Mouse (Mus musculus) midbrain, embryonic 12.5 days (tissue): Measurements from ENCODE around the gene Gm13290. TPM values are rescaled to one million over a fixed set of nuclear protein-coding genes. Genes with fewer than 3 reads are reported as not detected.
"Not testable (repeated sequence)": the region's sequence is repeated elsewhere in the genome, so short reads cannot be mapped to it uniquely, and the experiment has no call there.

Experiments used
- ATAC-seq: fragments of 200-750 bp; cut with Nextera tagmentation; 2 replicates; pipeline ENCODE4 v1.8.0; 2017; ENCODE audit warnings: low read depth, moderate TSS enrichment, moderate library complexity; ENCODE audit not compliant: low FRiP score
- H3K27ac ChIP-seq: fragments of 300-500 bp; sonication (generic); replicated peaks from 2 replicates; pipeline ENCODE4 v1.5.1; 2016; ENCODE audit warnings: mild to moderate bottlenecking
- H3K27me3 ChIP-seq: fragments of 300-500 bp; sonication (generic); 2 replicates; pipeline ENCODE4 v1.6.1; 2016; ENCODE audit warnings: mild to moderate bottlenecking
- H3K36me3 ChIP-seq: fragments of 300-500 bp; sonication (generic); 2 replicates; pipeline ENCODE4 v1.6.1; 2016
- H3K4me1 ChIP-seq: fragments of 300-500 bp; sonication (generic); 2 replicates; pipeline ENCODE4 v1.6.1; 2016
- H3K4me2 ChIP-seq: fragments of 300-500 bp; sonication (generic); replicated peaks from 2 replicates; pipeline ENCODE4 v1.6.1; 2016; ENCODE audit warnings: mild to moderate bottlenecking, moderate library complexity
- H3K4me3 ChIP-seq: fragments of 300-500 bp; sonication (generic); 2 replicates; pipeline ENCODE4 v1.5.1; 2016; ENCODE audit warnings: mild to moderate bottlenecking
- H3K9ac ChIP-seq: fragments of 300-500 bp; sonication (generic); replicated peaks from 2 replicates; pipeline ENCODE4 v1.6.1; 2016; ENCODE audit warnings: mild to moderate bottlenecking, moderate library complexity
- H3K9me3 ChIP-seq: fragments of 300-500 bp; sonication (generic); 2 replicates; pipeline ENCODE4 v1.6.1; 2016; ENCODE audit warnings: mild to moderate bottlenecking
- WGBS: fragments of 180-500 bp; shearing (Covaris S2); methylation state at CpG from one replicate; pipeline ENCODE4 v1.1.7; 2016; 5-methylcytosine and 5-hydroxymethylcytosine counted together
- polyA plus RNA-seq: library from polyadenylated mRNA; unstranded; fragments of >200 nt; fragmentation: Nextera tagmentation; extraction: Ambion mirVana; gene quantifications from 2 replicates; pipeline ENCODE4 v1.2.1, GENCODE M21; 2016

Gene Gm13290
- not detected in 2 replicates for polyA plus RNA-seq

DNA sequence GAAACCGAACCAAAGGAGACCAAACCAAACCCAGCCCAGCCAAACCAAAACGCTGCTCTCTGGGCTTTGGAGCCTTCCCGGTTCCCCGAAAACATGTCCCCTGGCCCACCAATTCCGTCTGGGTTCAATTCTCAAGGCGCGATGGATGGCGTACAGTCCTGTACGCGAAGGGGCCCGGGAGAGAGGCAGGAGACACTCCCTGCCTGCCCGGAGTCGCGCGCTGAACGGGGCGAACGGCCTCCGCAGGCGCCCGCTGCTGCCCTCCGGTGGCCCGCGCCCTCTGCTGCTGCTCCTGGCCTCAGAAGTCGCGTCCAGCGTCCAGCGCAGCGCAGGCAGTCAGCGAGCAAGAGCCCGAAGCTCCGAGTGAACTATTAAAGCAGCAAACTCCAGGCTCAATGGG lies at the start of gene Gm13290:
Gene Gm13290, plus strand, starts transcription at position 301 of the 400 bp plus-strand sequence.
- not testable (repeated sequence) for H3K27ac ChIP-seq, H3K4me3 ChIP-seq, ATAC-seq, H3K27me3 ChIP-seq, H3K9me3 ChIP-seq, H3K4me1 ChIP-seq, H3K9ac ChIP-seq, H3K4me2 ChIP-seq, H3K36me3 ChIP-seq
- no CpG with 5 or more reads among the region's 32 CpGs for WGBS

DNA sequence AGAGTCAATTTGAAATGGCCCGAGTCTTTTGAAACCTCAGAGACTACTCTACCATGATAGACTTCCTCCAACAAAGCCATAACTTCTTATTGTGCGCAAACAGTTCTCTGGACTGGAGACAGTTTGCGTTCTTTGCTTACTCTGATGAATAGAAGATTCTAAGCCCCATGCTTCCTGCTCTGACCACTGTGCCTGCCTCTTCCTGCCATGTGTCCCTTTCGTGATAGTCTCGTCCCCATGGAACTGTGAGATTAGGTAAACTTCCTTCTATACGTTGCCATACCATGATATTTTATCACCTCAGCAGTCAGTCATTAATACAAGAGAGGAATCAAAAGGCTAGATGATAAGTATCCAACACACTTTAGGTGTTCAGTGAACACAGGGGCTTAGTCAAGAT lies 46.9 kb upstream of the Gm13290 start:
- no peak overlapping the region for H3K9ac ChIP-seq
- no peaks in the 10 kb centered on the region for H3K27me3 ChIP-seq
- no peak overlapping the region for H3K4me2 ChIP-seq
- 85% methylated on average over 6 of the region's 6 CpGs for WGBS
- no peak overlapping the region for H3K27ac ChIP-seq
- ATAC-seq = no peak
- no peaks in the 10 kb centered on the region for H3K4me1 ChIP-seq
- H3K9me3 ChIP-seq = no peaks in the 10 kb centered on the region
- H3K4me3 ChIP-seq = no peak overlapping the region
- H3K36me3 ChIP-seq = no peaks in the 10 kb centered on the region

DNA sequence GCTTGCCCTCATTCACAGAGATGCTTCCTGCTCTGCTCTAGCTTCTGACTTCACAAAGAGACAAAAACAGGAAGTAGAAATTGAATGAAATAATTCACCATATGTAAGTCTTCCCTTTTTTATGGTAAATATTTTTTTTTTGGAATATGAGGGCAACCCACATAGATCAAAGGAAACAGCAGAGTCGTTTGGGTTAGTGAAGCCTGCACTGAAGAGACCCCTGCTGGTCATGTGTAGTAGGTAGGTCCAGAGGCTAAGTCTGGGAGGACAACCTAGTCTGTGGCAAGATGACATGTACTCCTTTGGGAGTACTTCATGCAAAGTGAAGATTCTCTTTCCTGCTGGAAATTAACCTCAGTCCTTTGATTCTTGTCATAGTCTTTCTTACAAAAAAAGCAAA lies 46.3 kb upstream of the Gm13290 start:
- 3% methylated on average over 1 of the region's 1 CpGs for WGBS
- H3K4me2 ChIP-seq = no peak overlapping the region
- H3K27ac ChIP-seq = no peak overlapping the region
- no peaks in the 10 kb centered on the region for H3K4me1 ChIP-seq
- ATAC-seq = no peak
- no peaks in the 10 kb centered on the region for H3K27me3 ChIP-seq
- no peak overlapping the region for H3K4me3 ChIP-seq
- no peaks in the 10 kb centered on the region for H3K9me3 ChIP-seq
- no peak overlapping the region for H3K9ac ChIP-seq
- H3K36me3 ChIP-seq = no peaks in the 10 kb centered on the region

DNA sequence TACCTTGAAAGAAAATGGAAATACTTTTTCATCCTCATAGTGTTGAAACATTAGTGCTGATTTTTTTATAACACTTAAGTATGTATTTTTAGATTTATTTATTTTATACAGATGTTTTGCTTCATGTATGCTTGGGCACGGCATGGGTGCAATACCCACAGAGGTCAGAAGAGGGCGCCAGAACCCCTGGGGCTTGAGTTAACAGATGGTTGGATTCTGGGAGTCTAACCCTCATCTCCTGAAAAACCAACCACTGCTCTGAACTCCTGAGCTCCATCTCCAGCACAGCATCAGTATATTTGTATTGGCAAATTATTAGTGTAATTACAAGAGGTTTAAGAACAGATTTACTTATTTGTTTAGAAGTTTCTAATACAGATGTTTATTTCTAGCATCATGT lies 35.2 kb upstream of the Gm13290 start:
- Histone ChIP-seq H3K27me3 (no peaks in the 10 kb centered on the region), H3K27ac (no peak overlapping the region), H3K4me1 (no peaks in the 10 kb centered on the region), H3K36me3 (no peaks in the 10 kb centered on the region), H3K9ac (no peak overlapping the region), H3K4me3 (no peak overlapping the region), H3K9me3 (no peaks in the 10 kb centered on the region), H3K4me2 (no peak overlapping the region)
- 1% methylated on average over 2 of the region's 2 CpGs for WGBS
- ATAC-seq = peak; percentile 44; the same call in 1 of the 2 replicates

DNA sequence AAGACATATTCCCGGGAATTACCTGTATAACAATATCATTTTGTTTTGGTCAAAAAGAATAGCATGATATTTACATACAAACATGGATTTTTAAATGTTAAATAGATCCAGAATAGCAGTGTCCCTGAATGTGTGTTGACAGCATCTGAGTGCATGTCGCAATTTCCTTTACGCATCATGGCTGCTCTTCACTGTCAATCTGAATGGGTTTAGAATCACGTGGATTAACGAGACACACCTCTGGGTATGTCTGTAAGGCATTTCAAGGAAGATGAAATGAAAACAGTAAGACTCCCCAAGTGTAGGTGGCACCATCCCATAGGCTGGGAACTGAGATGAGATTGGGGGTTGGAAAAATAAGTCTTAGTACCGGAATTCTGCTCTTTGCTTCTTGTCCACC lies 34.6 kb upstream of the Gm13290 start:
- Histone ChIP-seq H3K9ac (no peak overlapping the region), H3K27me3 (no peaks in the 10 kb centered on the region), H3K4me1 (no peaks in the 10 kb centered on the region), H3K27ac (no peak overlapping the region), H3K36me3 (no peaks in the 10 kb centered on the region), H3K9me3 (no peaks in the 10 kb centered on the region), H3K4me2 (no peak overlapping the region), H3K4me3 (no peak overlapping the region)
- WGBS = 90% methylated on average over 6 of the region's 6 CpGs
- ATAC-seq = no peak

DNA sequence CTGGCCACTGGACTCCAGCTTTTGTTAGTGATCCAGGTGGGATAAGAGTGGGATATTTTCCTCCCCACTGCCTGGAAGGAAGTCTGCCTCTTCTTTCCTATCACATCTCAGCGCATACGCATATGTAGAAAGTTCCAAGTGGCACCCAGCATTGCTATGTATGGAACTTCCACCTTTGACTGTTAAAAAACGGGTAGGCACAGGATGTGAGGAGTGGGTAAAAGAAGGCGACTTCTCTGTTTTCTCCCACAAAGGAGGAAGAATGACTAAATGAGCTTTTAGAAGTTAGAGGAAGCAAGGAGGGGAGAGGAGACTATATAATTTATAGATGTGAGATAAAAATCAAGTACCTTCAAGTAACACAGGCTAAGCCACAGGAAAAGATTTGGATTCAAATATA lies 32.2 kb upstream of the Gm13290 start:
- no peak overlapping the region for H3K27ac ChIP-seq
- H3K27me3 ChIP-seq = no peaks in the 10 kb centered on the region
- no peaks in the 10 kb centered on the region for H3K36me3 ChIP-seq
- H3K9ac ChIP-seq = no peak overlapping the region
- whole genome bisulfite sequencing = 89% methylated on average over 4 of the region's 4 CpGs
- H3K4me2 ChIP-seq = no peak overlapping the region
- H3K9me3 ChIP-seq = no peaks in the 10 kb centered on the region
- peaks cover 6% of the 10 kb centered on the region; the same call in 1 of the 2 replicates for H3K4me1 ChIP-seq
- no peak overlapping the region for H3K4me3 ChIP-seq
- no peak for ATAC-seq

DNA sequence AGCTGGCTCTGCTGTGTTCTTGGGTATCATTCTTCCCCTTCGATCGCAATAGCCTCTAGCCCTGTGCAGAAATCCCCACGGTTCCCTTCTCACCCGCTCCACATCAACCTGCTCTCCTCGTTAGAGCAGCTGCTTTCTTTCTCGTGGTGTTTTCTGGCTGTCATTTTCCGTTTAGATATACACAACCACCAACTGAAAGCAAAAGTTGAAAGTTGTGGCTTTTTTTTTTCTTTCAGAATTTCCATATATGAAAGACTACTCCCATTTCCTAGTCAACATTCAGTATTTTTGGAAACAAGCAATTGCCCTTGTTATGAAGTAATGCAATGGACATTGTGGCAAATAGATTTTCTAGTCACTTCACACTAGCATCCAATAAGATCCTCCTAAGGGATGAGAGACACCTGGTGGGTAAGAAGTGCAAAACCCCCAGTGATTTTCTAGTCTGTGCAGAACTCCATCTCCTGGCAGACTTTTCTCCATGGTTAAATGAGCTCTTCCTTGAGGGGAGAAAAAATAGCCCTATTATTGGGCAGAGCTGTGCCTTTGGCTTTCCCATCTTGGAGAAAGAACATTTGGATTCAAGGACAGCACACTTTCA lies 30.8 kb upstream of the Gm13290 start:
- ATAC-seq = no peak
- 82% methylated on average over 7 of the region's 7 CpGs for WGBS
- no peaks in the 10 kb centered on the region for H3K36me3 ChIP-seq
- H3K4me2 ChIP-seq = no peak overlapping the region
- peaks cover 6% of the 10 kb centered on the region; the same call in 1 of the 2 replicates for H3K4me1 ChIP-seq
- H3K9ac ChIP-seq = no peak overlapping the region
- H3K27me3 ChIP-seq = no peaks in the 10 kb centered on the region
- H3K27ac ChIP-seq = no peak overlapping the region
- no peaks in the 10 kb centered on the region for H3K9me3 ChIP-seq
- H3K4me3 ChIP-seq = no peak overlapping the region

DNA sequence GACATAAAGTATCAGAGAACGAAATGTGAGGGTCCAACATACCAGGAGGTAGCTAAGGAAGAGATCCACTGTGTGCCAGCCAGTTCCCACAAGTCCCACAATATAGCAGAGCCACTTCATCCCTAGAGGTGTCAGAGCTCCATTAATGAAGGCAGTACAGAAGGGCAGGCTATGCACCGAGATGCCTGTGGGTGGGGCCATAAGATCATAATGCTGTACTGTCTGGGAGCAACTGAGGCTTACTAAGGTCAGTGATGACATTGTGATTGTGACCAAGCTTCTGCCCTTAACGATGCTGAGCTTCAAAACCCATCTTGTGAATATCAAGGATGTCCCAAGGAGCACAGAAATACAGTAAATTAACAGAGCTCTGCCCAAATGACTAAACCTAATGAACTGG lies 29.4 kb upstream of the Gm13290 start:
- H3K4me3 ChIP-seq = no peak overlapping the region
- H3K27ac ChIP-seq = no peak overlapping the region
- no peaks in the 10 kb centered on the region for H3K9me3 ChIP-seq
- H3K9ac ChIP-seq = no peak overlapping the region
- no peaks in the 10 kb centered on the region for H3K36me3 ChIP-seq
- WGBS = 77% methylated on average over 3 of the region's 3 CpGs
- no peak for ATAC-seq
- H3K27me3 ChIP-seq = no peaks in the 10 kb centered on the region
- no peak overlapping the region for H3K4me2 ChIP-seq
- peaks cover 6% of the 10 kb centered on the region; the same call in 1 of the 2 replicates for H3K4me1 ChIP-seq

DNA sequence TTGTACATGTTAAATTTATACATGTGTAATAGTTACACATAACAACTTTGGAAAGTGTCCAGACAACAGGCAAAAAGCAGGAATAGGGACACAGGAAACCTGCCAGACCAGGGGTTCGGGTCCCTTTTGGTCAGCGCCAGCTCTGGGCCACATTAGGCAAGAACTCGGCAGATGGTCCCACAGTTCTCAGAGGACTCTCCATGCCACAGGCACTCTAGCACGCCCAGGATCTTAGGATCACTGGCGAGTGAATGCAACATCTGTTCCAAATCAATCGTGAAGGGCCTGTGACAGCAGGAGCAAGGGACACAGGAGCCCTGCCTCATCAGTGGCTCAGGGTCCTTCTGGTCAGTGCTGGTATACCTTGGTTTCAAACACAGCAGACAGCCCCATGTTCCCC lies 23.7 kb upstream of the Gm13290 start:
- H3K4me1 ChIP-seq = peaks cover 6% of the 10 kb centered on the region; the same call in 1 of the 2 replicates
- H3K4me2 ChIP-seq = no peak overlapping the region
- H3K4me3 ChIP-seq = no peak overlapping the region
- no peaks in the 10 kb centered on the region for H3K9me3 ChIP-seq
- no peak overlapping the region for H3K27ac ChIP-seq
- no peaks in the 10 kb centered on the region for H3K36me3 ChIP-seq
- H3K9ac ChIP-seq = no peak overlapping the region
- ATAC-seq = no peak
- WGBS = 68% methylated on average over 6 of the region's 6 CpGs
- no peaks in the 10 kb centered on the region for H3K27me3 ChIP-seq

DNA sequence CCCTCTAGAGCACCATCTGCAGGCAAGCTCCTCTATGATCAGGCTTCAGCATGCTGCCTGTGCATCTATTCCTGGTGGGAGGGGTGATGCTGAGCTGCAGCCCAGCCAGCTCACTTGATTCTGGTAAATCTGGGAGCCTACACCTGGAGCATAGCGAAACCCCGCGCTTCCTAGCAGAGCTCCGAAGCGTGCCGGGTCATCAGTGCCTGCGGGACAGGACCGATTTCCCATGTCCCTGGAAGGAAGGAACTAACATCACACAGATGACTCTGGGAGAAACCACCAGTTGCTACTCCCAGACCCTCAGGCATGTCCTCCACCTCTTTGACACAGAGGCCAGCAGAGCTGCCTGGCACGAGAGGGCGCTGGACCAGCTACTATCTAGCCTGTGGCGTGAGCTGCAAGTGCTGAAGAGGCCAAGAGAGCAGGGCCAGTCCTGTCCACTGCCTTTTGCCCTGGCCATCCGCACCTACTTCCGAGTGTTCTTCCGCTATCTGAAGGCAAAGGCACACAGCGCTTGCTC lies 18.8 kb upstream of the Gm13290 start, which contains the start of gene Gm13271:
Gene Gm13271, plus strand, starts transcription at position 51 of the 523 bp plus-strand sequence.
- H3K4me2 ChIP-seq, H3K9me3 ChIP-seq, H3K36me3 ChIP-seq, H3K4me3 ChIP-seq, ATAC-seq, H3K4me1 ChIP-seq, H3K27ac ChIP-seq, H3K9ac ChIP-seq, H3K27me3 ChIP-seq: not testable (repeated sequence)
- WGBS = 65% methylated on average over 15 of the region's 15 CpGs

DNA sequence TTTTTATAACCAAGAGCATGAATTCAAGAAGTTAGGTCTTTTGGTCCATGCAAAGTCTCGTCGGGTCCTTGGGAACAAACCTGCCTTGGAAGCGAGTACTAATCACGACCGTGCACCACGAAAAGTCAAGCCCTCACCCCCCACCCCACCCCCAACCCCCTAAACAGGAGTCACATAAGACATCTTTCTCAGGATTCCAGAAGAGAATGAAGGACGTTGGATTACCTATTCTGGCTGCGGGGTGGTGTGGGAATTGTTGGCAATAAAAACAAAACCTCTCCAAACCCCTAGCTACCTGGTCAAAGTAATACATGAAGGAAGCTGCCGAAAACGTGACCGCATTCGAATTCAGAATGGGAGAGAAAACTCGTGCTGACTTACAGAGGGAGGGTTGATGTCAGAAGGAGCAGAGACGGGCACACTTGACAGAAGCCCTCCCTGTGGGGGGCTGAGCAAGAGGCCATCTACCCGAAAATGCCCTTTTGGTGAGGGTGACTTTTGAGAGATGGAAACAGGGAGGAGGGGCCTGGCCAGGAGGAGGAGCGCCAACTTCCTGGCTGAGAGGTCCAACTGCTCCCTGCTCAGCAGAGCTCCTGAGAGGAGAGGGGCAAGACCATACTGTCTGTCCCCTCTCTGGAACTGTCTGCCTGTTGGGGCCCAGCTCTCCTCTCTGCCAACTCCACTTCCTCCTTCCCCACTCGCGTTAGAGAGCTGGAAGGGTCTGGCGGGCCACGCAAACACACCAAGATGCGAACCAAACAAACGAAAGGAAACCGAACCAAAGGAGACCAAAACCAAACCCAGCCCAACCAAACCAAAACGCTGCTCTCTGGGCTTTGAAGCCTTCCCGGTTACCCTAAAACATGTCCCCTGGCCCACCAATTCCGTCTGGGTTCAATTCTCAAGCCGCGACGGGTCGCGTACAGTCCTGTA lies 16.8 kb upstream of the Gm13290 start:
- not testable (repeated sequence) for ATAC-seq, H3K36me3 ChIP-seq, H3K4me1 ChIP-seq, H3K9me3 ChIP-seq, H3K27me3 ChIP-seq
- Histone ChIP-seq H3K27ac (peak overlapping the region; percentile 74), H3K4me3 (peak overlapping the region; percentile 49), H3K4me2 (peak overlapping the region; percentile 76), H3K9ac (peak overlapping the region; percentile 67)
- WGBS = 12% methylated on average over 29 of the region's 31 CpGs

DNA sequence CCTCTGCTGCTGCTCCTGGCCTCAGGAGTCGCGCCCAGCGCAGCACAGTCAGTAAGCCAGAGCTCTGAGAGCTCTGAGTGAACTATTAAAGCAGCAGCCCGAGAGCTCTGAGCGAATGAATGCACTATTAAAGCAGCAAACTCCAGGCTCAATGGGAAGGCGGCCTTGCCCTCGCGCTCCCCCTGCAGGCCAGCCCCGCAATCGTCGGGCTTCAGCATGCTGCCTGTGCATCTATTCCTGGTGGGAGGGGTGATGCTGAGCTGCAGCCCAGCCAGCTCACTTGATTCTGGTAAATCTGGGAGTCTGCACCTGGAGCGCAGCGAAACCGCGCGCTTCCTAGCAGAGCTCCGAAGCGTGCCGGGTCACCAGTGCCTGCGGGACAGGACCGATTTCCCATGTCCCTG lies 16.0 kb upstream of the Gm13290 start:
- H3K4me1 ChIP-seq, H3K36me3 ChIP-seq, H3K27me3 ChIP-seq, H3K9me3 ChIP-seq: not testable (repeated sequence)
- ATAC-seq = peak; percentile 100
- peak overlapping the region; percentile 76 for H3K4me2 ChIP-seq
- H3K4me3 ChIP-seq = peak overlapping the region; percentile 49
- WGBS = under 1% methylated on average over 21 of the region's 21 CpGs
- peak overlapping the region; percentile 74 for H3K27ac ChIP-seq
- H3K9ac ChIP-seq = peak overlapping the region; percentile 67
